Mouse (Mus musculus) spleen, postnatal 14 days (tissue): ENCODE results near the gene Pcbp3.
"Not testable (repeated sequence)": the region's sequence is repeated elsewhere in the genome, so short reads cannot be mapped to it uniquely, and the experiment has no call there.

ENCODE experiments used
- DNase-seq, 2 experiments: peaks; one replicate each; pipeline ENCODE4 v3.0.0; 2021 to 2022; ENCODE audit warnings: low spot score in 2 of 2

The Pcbp3 gene

GRCm38 (mm10) chr10:76801237-76801641, 160.4 kb downstream of the Pcbp3 start:
- DNase-seq, result no peak

- DNase-seq, result no peak
Observed at GRCm38 (mm10) chr10:76798751-76799585, 162.7 kb downstream of the Pcbp3 start.

DNA sequence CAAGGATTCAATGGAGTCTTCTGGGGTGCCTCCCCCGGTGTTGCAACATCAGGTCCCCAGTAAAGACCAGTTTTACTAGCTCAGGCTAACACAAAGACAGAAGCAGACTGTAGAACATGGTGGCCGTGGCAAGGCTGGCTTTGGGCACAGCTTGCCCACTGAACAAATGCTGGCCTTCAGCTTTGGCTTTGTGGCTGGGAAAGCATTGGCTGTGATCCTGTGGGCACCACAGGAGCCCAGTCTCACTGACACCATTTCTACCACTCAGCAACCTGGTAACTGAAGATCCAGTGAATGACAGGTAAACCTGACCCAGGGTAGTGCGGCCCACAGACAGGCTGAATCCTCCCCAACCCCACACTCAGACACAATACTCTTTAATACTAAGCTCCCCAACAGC, 167.6 kb downstream of the Pcbp3 start:
- no peak for DNase-seq

DNA sequence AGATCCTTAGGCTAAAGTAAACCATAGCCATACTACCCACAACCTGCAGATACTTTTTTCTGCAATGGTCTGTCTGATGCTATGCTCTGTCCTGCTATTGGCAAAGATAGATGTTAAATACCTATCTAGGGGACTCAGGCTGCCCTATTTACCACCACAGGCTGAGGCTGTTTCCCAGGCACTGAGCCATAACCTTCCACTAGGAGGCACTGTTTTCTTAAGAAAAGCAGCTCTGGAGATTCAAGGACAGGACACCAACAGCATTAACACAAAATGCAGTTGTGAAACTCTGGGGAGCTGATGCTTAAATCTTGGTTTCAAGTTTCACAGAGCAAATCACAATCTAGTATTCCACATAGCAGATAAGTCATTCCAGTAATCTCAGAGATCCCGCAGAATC, 170.2 kb downstream of the Pcbp3 start:
- peak in 1 of 2 experiments; percentile 9 for DNase-seq

GRCm38 (mm10) chr10:76789885-76790284, 171.8 kb downstream of the Pcbp3 start:
- DNase-seq, result no peak

DNA sequence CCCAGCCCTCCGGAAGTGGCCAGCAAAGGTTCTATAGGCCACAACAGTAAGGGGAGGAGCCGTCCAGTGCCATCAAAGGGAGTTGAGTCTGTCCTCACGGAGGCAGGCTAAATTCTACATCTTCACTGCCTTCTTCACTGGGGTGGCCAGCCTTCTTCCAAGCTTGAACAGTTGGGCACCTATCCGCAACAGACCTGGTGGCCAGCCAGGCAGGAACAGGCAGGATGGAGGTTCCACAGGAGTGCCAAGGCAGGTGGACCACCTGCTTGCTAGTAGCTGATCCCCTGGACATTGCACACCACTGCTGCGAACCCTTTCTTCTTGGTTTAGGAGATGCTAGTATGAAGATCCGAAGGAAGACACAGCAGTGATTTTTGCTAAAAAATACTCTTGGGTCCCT, 176.4 kb downstream of the Pcbp3 start:
- no peak for DNase-seq

DNA sequence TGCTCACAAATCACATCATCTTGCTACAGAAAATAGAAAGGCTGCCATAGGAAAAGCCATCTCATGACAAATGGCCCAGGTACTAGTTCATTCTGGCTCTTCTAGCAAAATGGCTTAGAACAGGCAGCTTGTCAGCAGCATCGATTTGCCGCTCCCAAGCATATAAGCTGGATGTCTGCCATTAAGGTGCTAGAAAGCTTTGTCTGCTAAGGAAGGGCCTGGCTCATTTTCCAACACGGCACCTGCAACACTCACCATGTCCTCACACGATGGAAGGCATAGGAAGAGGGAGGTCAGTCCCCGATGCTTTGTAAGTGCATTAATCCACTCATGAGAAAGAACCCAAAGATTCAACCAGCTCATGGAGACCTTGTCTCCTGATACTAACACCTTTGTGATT, 182.5 kb downstream of the Pcbp3 start:
- no peak for DNase-seq

GRCm38 (mm10) chr10:76771624-76772023, 190.1 kb downstream of the Pcbp3 start:
- DNase-seq, result no peak

GRCm38 (mm10) chr10:76771086-76771485, 190.6 kb downstream of the Pcbp3 start:
- DNase-seq, result no peak

GRCm38 (mm10) chr10:76769581-76769980, 192.1 kb downstream of the Pcbp3 start:
- no peak for DNase-seq

GRCm38 (mm10) chr10:76766196-76766595, 195.5 kb downstream of the Pcbp3 start:
- DNase-seq, result no peak

DNA sequence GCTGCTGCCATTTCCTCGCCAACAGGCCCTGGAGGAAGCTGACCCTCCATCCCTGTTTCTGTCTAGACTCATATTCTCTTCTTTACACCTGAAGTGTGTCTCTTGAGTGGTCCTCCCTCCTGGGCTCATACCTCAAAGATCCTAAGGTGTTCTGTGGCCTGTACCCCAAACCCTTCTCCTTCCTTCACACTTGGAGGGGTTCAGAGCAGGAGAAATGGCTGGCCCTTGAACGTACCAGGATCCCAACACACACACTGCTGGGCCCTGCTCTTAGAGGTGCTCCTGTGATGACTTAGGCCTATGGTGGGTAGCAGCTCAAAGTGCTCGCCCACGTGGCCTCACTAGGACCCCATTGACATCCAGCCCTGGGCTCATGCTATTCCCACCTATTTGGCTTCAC, 196.8 kb downstream of the Pcbp3 start:
- DNase-seq, result peak in 1 of 2 experiments; percentile 2

GRCm38 (mm10) chr10:76763016-76763415, 198.7 kb downstream of the Pcbp3 start:
- no peak for DNase-seq

GRCm38 (mm10) chr10:76762411-76762810, 199.3 kb downstream of the Pcbp3 start:
- no peak for DNase-seq

DNA sequence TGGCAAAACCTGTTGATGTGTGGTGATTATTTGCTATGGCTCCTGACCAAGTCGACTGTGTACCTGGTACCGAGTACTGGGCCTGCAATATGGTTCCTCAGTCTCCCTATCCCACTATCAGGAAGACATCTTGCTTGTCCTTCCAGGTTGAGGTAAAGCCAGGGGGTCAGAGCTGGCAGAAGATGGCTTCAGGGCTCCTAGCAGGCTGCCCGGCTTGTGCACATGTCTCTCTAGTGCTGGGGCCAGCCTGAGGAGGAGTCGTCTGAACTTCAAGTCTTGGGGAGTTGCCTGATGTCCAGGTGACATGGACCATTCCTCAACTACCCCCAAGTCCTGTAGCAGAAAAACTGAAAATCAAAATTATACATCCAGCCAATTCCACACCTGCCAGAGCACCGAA, 201.8 kb downstream of the Pcbp3 start:
- no peak for DNase-seq

- DNase-seq, result no peak
Observed at GRCm38 (mm10) chr10:76753640-76754039, 208.0 kb downstream of the Pcbp3 start.

DNA sequence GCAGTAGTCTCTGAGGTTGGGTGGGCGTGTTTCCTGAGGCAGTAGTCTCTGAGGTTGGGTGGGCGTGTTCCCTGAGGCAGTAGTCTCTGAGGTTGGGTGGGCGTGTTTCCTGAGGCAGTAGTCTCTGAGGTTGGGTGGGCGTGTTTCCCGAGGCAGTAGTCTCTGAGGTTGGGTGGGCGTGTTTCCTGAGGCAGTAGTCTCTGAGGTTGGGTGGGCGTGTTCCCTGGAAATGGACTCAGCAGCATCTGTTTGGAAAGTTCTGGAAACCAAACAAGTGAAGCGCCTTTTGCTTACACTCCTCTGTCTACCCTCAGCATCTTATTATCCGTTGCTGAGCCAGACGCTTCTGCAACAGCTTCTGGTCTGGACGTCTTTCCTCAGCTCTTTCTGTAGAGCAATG, 217.4 kb downstream of the Pcbp3 start:
- DNase-seq, result not testable (repeated sequence)

GRCm38 (mm10) chr10:76736764-76737163, 224.9 kb downstream of the Pcbp3 start:
- no peak for DNase-seq

GRCm38 (mm10) chr10:76734979-76735378, 226.7 kb downstream of the Pcbp3 start:
- DNase-seq, result peak in 1 of 2 experiments; percentile 53

GRCm38 (mm10) chr10:76733677-76734068, 228.0 kb downstream of the Pcbp3 start:
- DNase-seq, result no peak

GRCm38 (mm10) chr10:76732881-76733676, 228.6 kb downstream of the Pcbp3 start:
- DNase-seq, result peak in 1 of 2 experiments; percentile 20

DNA sequence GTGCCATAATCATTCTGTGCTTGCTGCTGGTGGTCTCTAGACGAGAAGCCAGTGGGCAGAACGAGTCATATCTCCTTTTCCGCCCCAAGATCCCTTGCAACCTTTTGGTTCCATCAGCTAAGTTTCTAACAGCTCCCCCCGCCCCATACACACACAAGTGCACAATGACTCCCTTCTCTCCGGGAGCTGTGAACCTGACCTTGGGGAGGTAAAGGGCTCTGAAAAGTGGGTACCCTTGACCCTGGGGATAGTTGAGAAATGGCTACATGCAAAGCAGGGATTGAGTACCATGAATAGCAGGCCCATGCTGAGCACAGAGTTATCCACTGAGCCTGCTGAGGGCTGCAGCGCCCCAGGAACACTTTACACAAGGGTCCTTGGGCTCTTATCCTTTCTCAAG, 229.3 kb downstream of the Pcbp3 start:
- DNase-seq, result no peak
